Mouse (Mus musculus) limb, embryonic 10.5 days (tissue): Measurements from ENCODE around the gene Itpka. TPM values are rescaled to one million over a fixed set of nuclear protein-coding genes. Genes with fewer than 3 reads are reported as not detected.

Source experiments
- polyA plus RNA-seq: library from polyadenylated mRNA; unstranded; fragments of >200 nt; fragmentation: Nextera tagmentation; extraction: Ambion mirVana; gene quantifications from 2 replicates; pipeline ENCODE4 v1.2.1, GENCODE M21; 2016

The Itpka gene
- polyA plus RNA-seq, 1 experiment from 2014 or later, result 0.65 TPM

Other genes starting within 250 kb of the Itpka start
- gene Exd1, start 194.7 kb upstream of the Itpka start, polyA plus RNA-seq, result 0.44 and 0.67 TPM in 2 replicates
- 46.9 and 57.3 TPM in 2 replicates for gene Chp1, start 194.6 kb upstream of the Itpka start, polyA plus RNA-seq
- 57.9 and 67.9 TPM in 2 replicates for gene Nusap1, start 124.0 kb upstream of the Itpka start, polyA plus RNA-seq
- gene Oip5, start 123.9 kb upstream of the Itpka start, polyA plus RNA-seq, result 35.4 and 38.7 TPM in 2 replicates
- gene Ndufaf1, start 79.5 kb upstream of the Itpka start, polyA plus RNA-seq, result 53.1 and 56.5 TPM in 2 replicates
- gene Rtf1, start 67.3 kb upstream of the Itpka start, polyA plus RNA-seq, result 55.9 and 65.4 TPM in 2 replicates
- gene Ltk, start 18.1 kb downstream of the Itpka start, polyA plus RNA-seq, result not detected in 2 replicates
- 42.0 and 46.3 TPM in 2 replicates for gene Rpap1, start 45.2 kb downstream of the Itpka start, polyA plus RNA-seq
- gene Tyro3, start 55.4 kb downstream of the Itpka start, polyA plus RNA-seq, result 22.7 and 30.0 TPM in 2 replicates
- 27.5 and 28.0 TPM in 2 replicates for gene Mga, start 154.9 kb downstream of the Itpka start, polyA plus RNA-seq
- 2.8 and 4.5 TPM in 2 replicates for gene Mapkbp1, start 230.4 kb downstream of the Itpka start, polyA plus RNA-seq